Mouse (Mus musculus) forebrain, postnatal 0 days (tissue): Measurements from ENCODE around the gene Rcvrn. TPM values are rescaled to one million over a fixed set of nuclear protein-coding genes. Genes with fewer than 3 reads are reported as not detected.

ENCODE experiments used
- ATAC-seq: fragments of 200-750 bp; cut with Nextera tagmentation; 2 replicates; pipeline ENCODE4 v1.8.0; 2017; ENCODE audit warnings: mild to moderate bottlenecking, moderate library complexity
- DNase-seq: peaks from one replicate; pipeline ENCODE4 v3.0.0-alpha.2; 2015
- H3K27ac ChIP-seq: fragments of 300-500 bp; sonication (generic); 2 replicates; pipeline ENCODE4 v1.5.1; 2014; ENCODE audit warnings: low read depth, mild to moderate bottlenecking, antibody characterized with exemption, low read length, moderate library complexity, mixed read lengths
- H3K27me3 ChIP-seq: fragments of 300-500 bp; sonication (generic); 2 replicates; pipeline ENCODE4 v1.6.1; 2014; ENCODE audit warnings: mild to moderate bottlenecking, low read length, mixed read lengths; ENCODE audit not compliant: insufficient read depth
- H3K36me3 ChIP-seq: fragments of 300-500 bp; sonication (generic); 2 replicates; pipeline ENCODE4 v1.6.1; 2014; ENCODE audit warnings: mild to moderate bottlenecking, moderate library complexity; ENCODE audit not compliant: insufficient read depth
- H3K4me1 ChIP-seq: fragments of 300-500 bp; sonication (generic); 2 replicates; pipeline ENCODE4 v1.6.1; 2014; ENCODE audit warnings: antibody characterized with exemption; ENCODE audit not compliant: insufficient read depth
- H3K4me2 ChIP-seq: fragments of 300-500 bp; sonication (generic); 2 replicates; pipeline ENCODE4 v1.6.1; 2014; ENCODE audit warnings: low read depth, mild to moderate bottlenecking, moderate library complexity
- H3K4me3 ChIP-seq: fragments of 300-500 bp; sonication (generic); 2 replicates; pipeline ENCODE4 v1.5.1; 2014; ENCODE audit warnings: low read depth, low read length, mixed read lengths
- H3K9ac ChIP-seq: fragments of 300-500 bp; sonication (generic); 2 replicates; pipeline ENCODE4 v1.6.1; 2014; ENCODE audit warnings: mild to moderate bottlenecking
- H3K9me3 ChIP-seq: fragments of 300-500 bp; sonication (generic); 2 replicates; pipeline ENCODE4 v1.6.1; 2016; ENCODE audit warnings: low read length
- CTCF ChIP-seq: sonication (generic); IDR thresholded peaks from 2 replicates; pipeline ENCODE4 v1.5.1; 2016; ENCODE audit warnings: antibody characterized with exemption, control low read depth, low read depth
- WGBS: fragments of 180-500 bp; shearing (Covaris S2); extraction: QIAGEN DNeasy Blood & Tissue Kit; methylation state at CpG from one replicate; pipeline ENCODE4 v1.1.7; 2014; 5-methylcytosine and 5-hydroxymethylcytosine counted together
- polyA plus RNA-seq: library from polyadenylated mRNA; unstranded; fragments of >200 nt; fragmentation: Nextera tagmentation; extraction: Ambion mirVana; gene quantifications from 2 replicates; pipeline ENCODE4 v1.2.1, GENCODE M21; 2015
- total RNA-seq: library from RNA; depleted of rRNA; stranded (reverse); fragments of >200 nt; gene quantifications from 2 replicates; pipeline ENCODE4 v1.2.3, GENCODE M21; 2014

Rcvrn gene
- total and polyA plus RNA-seq, 2 experiments from 2014 or later, result 1.00 TPM; not detected in 1

DNA sequence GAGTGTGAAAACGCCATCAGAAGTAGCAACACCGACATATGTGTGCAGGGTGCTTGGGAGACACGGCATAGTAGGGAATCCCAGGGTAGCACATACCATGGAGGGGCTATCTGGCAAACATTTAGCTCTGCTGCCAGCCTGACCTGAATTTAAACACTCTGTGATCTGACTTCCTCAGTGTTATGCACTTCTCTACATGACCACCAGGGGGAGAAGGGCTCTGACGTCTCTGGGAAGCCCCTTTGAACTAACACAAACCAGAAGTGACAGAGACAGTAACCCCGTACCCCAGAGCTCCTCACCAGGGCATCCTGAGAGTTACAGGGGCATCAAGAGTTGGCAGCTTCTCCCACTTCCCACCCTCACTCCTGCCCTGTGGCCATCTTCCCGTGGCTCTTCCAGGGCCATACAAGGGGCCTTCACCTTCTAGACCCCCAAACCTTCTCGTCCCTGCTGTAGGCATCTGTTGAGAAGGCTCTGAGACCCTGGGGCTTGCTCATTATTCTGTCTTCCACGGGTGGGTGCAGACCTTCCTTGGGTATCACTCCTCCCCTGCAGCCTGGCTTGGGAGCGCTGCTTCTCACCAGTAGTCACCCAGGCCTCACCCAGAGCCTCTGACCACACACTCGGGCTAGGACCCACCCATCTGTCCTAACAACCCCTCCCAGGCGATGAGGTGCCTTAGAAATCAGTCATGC lies 37.3 kb upstream of the Rcvrn start:
- no peaks in the 10 kb centered on the region for H3K9me3 ChIP-seq
- peaks cover 26% of the 10 kb centered on the region for H3K36me3 ChIP-seq
- H3K4me1 ChIP-seq, result peaks cover 2% of the 10 kb centered on the region; the same call in 1 of the 2 replicates
- H3K9ac ChIP-seq, result no peak overlapping the region
- no peak overlapping the region for H3K27ac ChIP-seq
- H3K4me2 ChIP-seq, result no peak overlapping the region
- 44% methylated on average over 11 of the region's 11 CpGs for WGBS
- DNase-seq, result peak; percentile 68
- ATAC-seq, result peak; percentile 59; the same call in 1 of the 2 replicates
- no peak overlapping the region for H3K4me3 ChIP-seq
- H3K27me3 ChIP-seq, result no peaks in the 10 kb centered on the region
- TF ChIP-seq CTCF, result peak; percentile 87

- Histone ChIP-seq H3K4me2 (no peak overlapping the region), H3K4me3 (no peak overlapping the region), H3K27ac (no peak overlapping the region), H3K9me3 (no peaks in the 10 kb centered on the region), H3K9ac (no peak overlapping the region), H3K36me3 (peaks cover 34% of the 10 kb centered on the region), H3K4me1 (no peaks in the 10 kb centered on the region), H3K27me3 (no peaks in the 10 kb centered on the region)
- ATAC-seq (no peak), DNase-seq (no peak)
- WGBS, result 90% methylated on average over 8 of the region's 8 CpGs
- TF ChIP-seq CTCF, result no peak
Measured at GRCm38 (mm10) chr11:67661465-67661864, 33.7 kb upstream of the Rcvrn start.

GRCm38 (mm10) chr11:67663437-67663836 lies 31.7 kb upstream of the Rcvrn start:
- peaks cover 34% of the 10 kb centered on the region for H3K36me3 ChIP-seq
- no peak for ATAC-seq
- no peak overlapping the region for H3K9ac ChIP-seq
- H3K9me3 ChIP-seq, result no peaks in the 10 kb centered on the region
- no peak overlapping the region for H3K27ac ChIP-seq
- no peak for DNase-seq
- 89% methylated on average over 4 of the region's 4 CpGs for WGBS
- H3K4me1 ChIP-seq, result peaks cover 9% of the 10 kb centered on the region; the same call in 1 of the 2 replicates
- no peaks in the 10 kb centered on the region for H3K27me3 ChIP-seq
- H3K4me3 ChIP-seq, result no peak overlapping the region
- H3K4me2 ChIP-seq, result no peak overlapping the region
- no peak for TF ChIP-seq CTCF

GRCm38 (mm10) chr11:67664261-67664660 lies 30.9 kb upstream of the Rcvrn start:
- no peak overlapping the region for H3K4me2 ChIP-seq
- H3K9ac ChIP-seq, result no peak overlapping the region
- H3K27ac ChIP-seq, result no peak overlapping the region
- no peak overlapping the region for H3K4me3 ChIP-seq
- TF ChIP-seq CTCF, result no peak
- peaks cover 34% of the 10 kb centered on the region for H3K36me3 ChIP-seq
- ATAC-seq, result no peak
- no peak for DNase-seq
- peaks cover 9% of the 10 kb centered on the region; the same call in 1 of the 2 replicates for H3K4me1 ChIP-seq
- H3K27me3 ChIP-seq, result no peaks in the 10 kb centered on the region
- H3K9me3 ChIP-seq, result no peaks in the 10 kb centered on the region
- 88% methylated on average over 3 of the region's 3 CpGs for WGBS

- no peak overlapping the region for H3K4me3 ChIP-seq
- 86% methylated on average over 6 of the region's 6 CpGs for WGBS
- ATAC-seq, result no peak
Measured at GRCm38 (mm10) chr11:67664918-67665317, 30.2 kb upstream of the Rcvrn start.

DNA sequence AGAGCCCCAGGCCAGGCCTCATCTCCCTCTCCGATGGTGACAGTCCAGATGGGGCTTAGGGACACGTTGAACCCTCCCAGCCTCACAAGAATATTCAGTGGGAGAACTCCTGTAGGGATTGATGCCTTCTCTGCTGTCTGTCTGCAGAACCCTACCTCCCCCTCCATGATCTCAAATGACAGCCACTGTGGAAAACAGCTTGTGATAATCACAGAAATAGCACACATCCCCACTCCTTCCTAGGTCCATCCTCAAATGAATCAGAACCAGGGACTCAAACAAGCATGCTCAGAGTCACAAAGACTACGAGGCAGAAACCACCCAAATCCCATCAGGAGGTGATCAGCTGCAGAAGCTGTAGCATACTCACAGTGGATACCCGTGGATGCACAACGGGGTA lies 29.0 kb upstream of the Rcvrn start:
- Histone ChIP-seq H3K4me3 (no peak overlapping the region), H3K27me3 (no peaks in the 10 kb centered on the region), H3K4me2 (no peak overlapping the region), H3K4me1 (peaks cover 9% of the 10 kb centered on the region; the same call in 1 of the 2 replicates), H3K9ac (no peak overlapping the region), H3K9me3 (no peaks in the 10 kb centered on the region), H3K27ac (no peak overlapping the region), H3K36me3 (peaks cover 20% of the 10 kb centered on the region)
- TF ChIP-seq CTCF, result no peak
- DNase-seq (no peak), ATAC-seq (no peak)
- 91% methylated on average over 5 of the region's 5 CpGs for WGBS

More at GRCm38 (mm10) chr11:67664918-67665317, 30.2 kb upstream of the Rcvrn start:
- no peaks in the 10 kb centered on the region for H3K27me3 ChIP-seq
- DNase-seq, result no peak
- no peak overlapping the region for H3K9ac ChIP-seq
- H3K4me1 ChIP-seq, result peaks cover 9% of the 10 kb centered on the region; the same call in 1 of the 2 replicates
- no peak overlapping the region for H3K27ac ChIP-seq
- TF ChIP-seq CTCF, result no peak
- no peak overlapping the region for H3K4me2 ChIP-seq
- H3K9me3 ChIP-seq, result no peaks in the 10 kb centered on the region
- H3K36me3 ChIP-seq, result peaks cover 32% of the 10 kb centered on the region

- peaks cover 23% of the 10 kb centered on the region; the same call in 1 of the 2 replicates for H3K36me3 ChIP-seq
- DNase-seq (peak; percentile 82), ATAC-seq (peak; percentile 47)
- no peaks in the 10 kb centered on the region for H3K27me3 ChIP-seq
- H3K27ac ChIP-seq, result peak overlapping the region; percentile 15; the same call in 1 of the 2 replicates
- H3K9ac ChIP-seq, result no peak overlapping the region
- no peak for TF ChIP-seq CTCF
- H3K4me3 ChIP-seq, result no peak overlapping the region
- peaks cover 9% of the 10 kb centered on the region; the same call in 1 of the 2 replicates for H3K4me1 ChIP-seq
- 49% methylated on average over 13 of the region's 13 CpGs for WGBS
- no peaks in the 10 kb centered on the region for H3K9me3 ChIP-seq
- no peak overlapping the region for H3K4me2 ChIP-seq
Measured at GRCm38 (mm10) chr11:67667531-67668332, 27.4 kb upstream of the Rcvrn start.
